Mouse (Mus musculus) megakaryocyte, embryonic 14.5 days (primary cell): ENCODE results near the gene Sfi1. TPM values are rescaled to one million over a fixed set of nuclear protein-coding genes. Genes with fewer than 3 reads are reported as not detected.

ENCODE experiments used
- H3K27me3 ChIP-seq: replicated peaks from 2 replicates; pipeline ENCODE3; 2012; ENCODE audit warnings: inconsistent platforms
- H3K36me3 ChIP-seq: replicated peaks from 2 replicates; pipeline ENCODE3; 2012; ENCODE audit warnings: low read length, inconsistent platforms, mixed read lengths
- H3K4me1 ChIP-seq: 2 replicates; pipeline ENCODE4 v1.6.1; 2012; ENCODE audit warnings: inconsistent platforms
- H3K4me3 ChIP-seq: replicated peaks from 2 replicates; pipeline ENCODE3; 2012; ENCODE audit warnings: moderate library complexity, mild to moderate bottlenecking, inconsistent platforms
- H3K9me3 ChIP-seq: 2 replicates; pipeline ENCODE4 v1.6.1; 2012; ENCODE audit warnings: inconsistent platforms
- FLI1 ChIP-seq: IDR thresholded peaks from 2 replicates; pipeline ENCODE4 v1.6.1; 2012; ENCODE audit warnings: low read length, inconsistent platforms, mixed read lengths
- GATA1 ChIP-seq: IDR thresholded peaks from 3 replicates; pipeline ENCODE4 v1.6.1; 2012; ENCODE audit warnings: mixed read lengths, low read length, inconsistent platforms, borderline replicate concordance
- polyA plus RNA-seq: library from polyadenylated mRNA; stranded (reverse); fragments of >175 nt; gene quantifications from 2 replicates; pipeline ENCODE4 v1.2.3, GENCODE M21; 2012; ENCODE audit warnings: low replicate concordance; ENCODE audit not compliant: insufficient read depth

Gene Sfi1
- 13.3 and 37.5 TPM in 2 replicates for polyA plus RNA-seq

GRCm38 (mm10) chr11:3193363-3193762, at the start of gene Sfi1:
Gene Sfi1, minus strand, starts transcription at chr11:3193463.
- no peak for TF ChIP-seq FLI1
- no peak for TF ChIP-seq GATA1
- no peaks in the 10 kb centered on the region for H3K4me1 ChIP-seq
- H3K4me3 ChIP-seq, result peak within 1 kb of the TSS; percentile 1
- no peaks in the 10 kb centered on the region for H3K9me3 ChIP-seq
- H3K27me3 ChIP-seq, result no peaks in the 10 kb centered on the region
- no peaks in the 10 kb centered on the region for H3K36me3 ChIP-seq

DNA sequence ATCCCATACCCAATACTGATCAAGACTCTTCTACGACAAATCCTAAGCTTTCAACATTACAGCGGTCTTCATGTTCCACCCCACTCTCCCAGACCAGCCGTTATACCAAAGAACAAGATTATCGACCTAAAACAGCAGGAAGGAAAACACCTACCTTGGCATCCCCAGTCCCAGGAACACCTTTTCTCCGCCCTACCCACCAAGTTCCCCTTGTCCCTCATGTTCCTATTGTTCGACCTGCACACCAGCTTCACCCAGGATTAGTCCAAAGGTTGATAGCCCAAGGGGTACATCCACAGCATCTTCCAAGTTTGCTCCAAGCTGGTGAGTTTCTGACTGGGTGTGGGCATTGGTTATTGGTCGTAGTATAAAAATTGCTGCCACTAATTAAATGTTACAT, 49.1 kb upstream of the Sfi1 start:
- no peak overlapping the region for H3K4me3 ChIP-seq
- H3K36me3 ChIP-seq, result peaks cover 99% of the 10 kb centered on the region
- H3K4me1 ChIP-seq, result peaks cover 9% of the 10 kb centered on the region
- H3K9me3 ChIP-seq, result peaks cover 7% of the 10 kb centered on the region; the same call in 1 of the 2 replicates
- no peaks in the 10 kb centered on the region for H3K27me3 ChIP-seq
- TF ChIP-seq FLI1 (no peak), GATA1 (no peak)

GRCm38 (mm10) chr11:3235277-3235676, 42.0 kb upstream of the Sfi1 start:
- Histone ChIP-seq H3K4me1 (peaks cover 16% of the 10 kb centered on the region), H3K9me3 (no peaks in the 10 kb centered on the region), H3K4me3 (no peak overlapping the region), H3K27me3 (no peaks in the 10 kb centered on the region), H3K36me3 (peaks cover 91% of the 10 kb centered on the region)
- TF ChIP-seq FLI1 (no peak), GATA1 (no peak)

GRCm38 (mm10) chr11:3233704-3234103, 40.4 kb upstream of the Sfi1 start:
- Histone ChIP-seq H3K36me3 (peaks cover 91% of the 10 kb centered on the region), H3K4me3 (no peak overlapping the region), H3K27me3 (no peaks in the 10 kb centered on the region), H3K9me3 (no peaks in the 10 kb centered on the region), H3K4me1 (peaks cover 16% of the 10 kb centered on the region)
- TF ChIP-seq GATA1 (no peak), FLI1 (no peak)

DNA sequence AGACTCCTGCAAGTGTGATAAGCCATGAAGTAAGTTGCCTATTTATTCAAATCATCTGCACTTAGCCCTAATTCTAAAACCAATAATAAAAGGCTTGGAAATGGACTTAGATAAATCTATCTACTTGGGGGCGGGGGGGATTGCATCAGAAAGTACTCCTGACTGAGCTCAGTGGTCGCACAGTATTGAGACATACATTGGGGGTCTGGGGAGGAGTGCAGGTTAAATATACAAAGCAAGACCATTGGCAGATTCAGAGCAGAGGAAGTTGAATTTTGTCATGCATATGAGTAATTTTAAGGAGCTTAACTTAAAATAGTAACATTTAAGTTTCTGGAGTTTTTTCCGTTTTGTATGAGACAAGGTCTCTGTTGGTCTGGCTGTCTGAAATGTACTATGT, 39.0 kb upstream of the Sfi1 start:
- no peak for TF ChIP-seq GATA1
- TF ChIP-seq FLI1, result no peak
- peaks cover 87% of the 10 kb centered on the region for H3K36me3 ChIP-seq
- H3K9me3 ChIP-seq, result no peaks in the 10 kb centered on the region
- H3K4me3 ChIP-seq, result no peak overlapping the region
- peaks cover 7% of the 10 kb centered on the region for H3K4me1 ChIP-seq
- H3K27me3 ChIP-seq, result no peaks in the 10 kb centered on the region

DNA sequence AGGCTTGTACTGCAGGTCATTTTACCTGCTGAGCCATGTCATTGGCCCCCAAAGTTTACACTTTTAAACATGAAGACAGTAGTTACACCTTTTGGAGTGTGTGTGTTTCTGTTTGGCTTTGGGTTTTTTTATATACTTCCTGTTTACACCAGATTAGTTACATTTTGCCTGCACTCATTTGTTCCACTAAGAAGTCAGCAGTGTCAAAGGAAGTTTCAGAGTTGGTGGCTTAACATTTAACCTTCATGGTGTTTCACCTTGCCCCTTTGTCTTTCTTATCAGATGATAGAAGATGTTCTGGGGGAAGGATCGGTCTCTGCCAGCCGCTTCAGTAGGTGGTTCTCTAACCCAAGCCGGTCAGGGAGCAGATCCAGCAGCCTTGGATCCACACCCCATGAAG, 33.9 kb upstream of the Sfi1 start:
- Histone ChIP-seq H3K9me3 (no peaks in the 10 kb centered on the region), H3K4me1 (no peaks in the 10 kb centered on the region), H3K27me3 (no peaks in the 10 kb centered on the region), H3K36me3 (peaks cover 94% of the 10 kb centered on the region), H3K4me3 (no peak overlapping the region)
- no peak for TF ChIP-seq GATA1
- TF ChIP-seq FLI1, result no peak

- Histone ChIP-seq H3K4me1 (no peaks in the 10 kb centered on the region), H3K9me3 (no peaks in the 10 kb centered on the region), H3K27me3 (no peaks in the 10 kb centered on the region), H3K36me3 (peaks cover 93% of the 10 kb centered on the region), H3K4me3 (no peak overlapping the region)
- TF ChIP-seq GATA1 (no peak), FLI1 (no peak)
Measured at GRCm38 (mm10) chr11:3223105-3223504, 29.8 kb upstream of the Sfi1 start.

- H3K9me3 ChIP-seq, result no peaks in the 10 kb centered on the region
- peaks cover 91% of the 10 kb centered on the region for H3K36me3 ChIP-seq
- H3K4me3 ChIP-seq, result no peak overlapping the region
- peaks cover 19% of the 10 kb centered on the region for H3K4me1 ChIP-seq
- no peak for TF ChIP-seq GATA1
- TF ChIP-seq FLI1, result no peak
- H3K27me3 ChIP-seq, result no peaks in the 10 kb centered on the region
Measured at GRCm38 (mm10) chr11:3212526-3212925, 19.3 kb upstream of the Sfi1 start.

DNA sequence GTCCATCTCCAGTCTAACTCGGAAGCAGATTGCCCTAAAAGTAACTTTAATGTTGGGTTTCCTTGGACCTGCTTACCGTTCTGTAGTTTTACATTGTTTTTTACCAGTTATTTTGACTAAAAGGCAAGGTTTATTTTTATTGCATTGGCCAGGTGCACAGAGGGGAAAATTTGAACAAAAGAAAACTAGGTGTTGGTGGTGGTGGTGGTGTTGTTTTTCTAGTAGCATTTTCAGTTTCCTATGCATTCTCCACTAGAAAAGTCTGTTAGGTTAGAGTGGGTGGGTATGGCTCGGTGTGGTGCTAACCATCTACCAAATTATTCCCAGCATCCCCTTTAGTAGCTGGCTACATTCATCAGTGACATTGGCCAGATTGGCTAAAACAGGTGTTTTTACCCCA, 13.5 kb upstream of the Sfi1 start:
- no peak for TF ChIP-seq FLI1
- TF ChIP-seq GATA1, result no peak
- Histone ChIP-seq H3K4me3 (no peak overlapping the region), H3K4me1 (peaks cover 41% of the 10 kb centered on the region), H3K27me3 (no peaks in the 10 kb centered on the region), H3K36me3 (peaks cover 70% of the 10 kb centered on the region), H3K9me3 (no peaks in the 10 kb centered on the region)

DNA sequence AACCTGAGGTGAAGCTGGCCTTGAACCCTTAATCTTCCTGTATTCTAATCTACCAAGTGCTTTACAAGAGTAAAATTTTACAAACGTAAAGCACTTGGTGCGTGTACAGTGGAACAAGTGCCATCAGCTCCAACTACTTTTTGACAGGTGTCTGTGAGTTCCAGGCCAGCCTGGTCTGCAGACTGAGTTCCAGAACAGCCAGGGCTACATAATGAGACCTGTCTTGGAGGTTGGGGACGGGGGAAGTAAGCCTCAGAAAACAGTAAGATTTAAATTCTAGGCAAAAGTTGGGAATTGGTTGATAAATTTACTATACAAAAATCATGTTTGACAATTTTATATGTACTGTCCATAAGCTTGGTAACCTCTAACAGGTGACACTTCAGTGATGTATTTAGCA, 11.9 kb upstream of the Sfi1 start:
- Histone ChIP-seq H3K4me3 (no peak overlapping the region), H3K36me3 (peaks cover 56% of the 10 kb centered on the region), H3K27me3 (no peaks in the 10 kb centered on the region), H3K9me3 (no peaks in the 10 kb centered on the region), H3K4me1 (peaks cover 33% of the 10 kb centered on the region)
- TF ChIP-seq FLI1, result no peak
- TF ChIP-seq GATA1, result no peak

GRCm38 (mm10) chr11:3203771-3204170, 10.5 kb upstream of the Sfi1 start:
- Histone ChIP-seq H3K4me3 (peak overlapping the region; percentile 87), H3K27me3 (no peaks in the 10 kb centered on the region)
- TF ChIP-seq GATA1, result no peak

More at GRCm38 (mm10) chr11:3203771-3204170, 10.5 kb upstream of the Sfi1 start:
- peaks cover 42% of the 10 kb centered on the region for H3K36me3 ChIP-seq
- H3K4me1 ChIP-seq, result peaks cover 33% of the 10 kb centered on the region
- no peaks in the 10 kb centered on the region for H3K9me3 ChIP-seq
